Mouse (Mus musculus): ENCODE measurements at regions not wholly inside any gene's neighbourhood (a gene's known extent, or its start where the extent isn't known, plus 50 kb on each side); places are given as distances from the start of the nearest gene placed in this dataset.

DNA sequence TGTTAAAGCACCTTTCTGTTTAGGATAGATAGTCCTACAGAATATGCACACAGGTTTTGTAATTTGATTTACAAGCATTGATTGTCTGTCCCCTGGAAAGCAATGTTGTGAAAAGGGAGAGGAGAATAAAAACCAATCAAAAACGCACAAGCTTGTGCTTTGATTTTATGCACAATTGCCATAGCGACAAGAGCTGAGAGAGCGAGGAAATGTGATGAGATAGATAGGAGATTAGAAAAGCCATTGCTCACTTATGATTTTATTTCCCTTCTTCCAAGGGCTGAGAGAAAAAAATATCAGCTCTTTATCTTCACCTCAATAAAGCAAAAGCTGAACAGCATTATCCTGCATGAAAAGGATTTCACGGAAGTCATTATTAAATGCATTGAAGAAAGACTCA, 133.0 kb upstream of the Nrxn1 start:
- no peak for DNase-seq (ENCODE audit: low spot score)

DNA sequence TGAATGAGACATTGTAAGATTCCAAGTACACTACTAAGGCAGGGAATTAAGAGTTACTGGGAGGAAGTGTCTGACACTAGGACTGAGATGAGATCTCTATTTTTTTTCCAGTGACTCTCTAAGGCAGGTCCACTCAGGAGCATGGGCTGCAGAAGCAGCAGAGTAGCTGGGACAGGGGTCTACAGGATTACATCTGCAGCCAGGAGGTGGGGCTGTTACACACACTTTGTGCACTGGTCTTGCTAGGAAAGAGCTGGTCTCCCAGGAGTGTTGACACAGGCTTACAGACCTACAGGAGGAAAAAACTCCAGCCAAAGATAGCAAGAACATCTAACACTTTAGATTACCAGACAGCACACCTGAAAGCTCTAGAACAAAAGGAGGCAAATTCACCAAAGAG, 123.6 kb upstream of the Nrxn1 start:
- DNase-seq (ENCODE audit: low spot score): no peak

DNA sequence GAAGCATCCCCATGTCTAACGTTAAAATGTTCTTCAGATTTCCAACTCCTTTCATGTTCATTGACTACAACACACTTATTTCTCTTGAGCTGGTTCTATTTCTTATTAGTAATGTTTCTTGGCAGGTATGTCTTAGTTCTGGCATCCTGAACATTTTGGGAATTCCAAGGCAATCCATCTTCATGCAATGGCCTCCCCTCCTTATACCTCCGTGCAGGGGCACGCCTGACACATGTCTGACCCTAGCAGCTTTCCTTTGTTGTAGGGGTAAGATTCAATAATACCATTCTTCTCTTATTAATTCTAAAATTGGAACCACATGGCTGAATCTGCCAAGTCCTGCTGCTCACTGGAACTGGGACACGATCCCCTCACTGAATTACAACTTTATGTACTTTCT, 89.7 kb upstream of the Nrxn1 start:
- DNase-seq (ENCODE audit: low spot score): no peak

DNA sequence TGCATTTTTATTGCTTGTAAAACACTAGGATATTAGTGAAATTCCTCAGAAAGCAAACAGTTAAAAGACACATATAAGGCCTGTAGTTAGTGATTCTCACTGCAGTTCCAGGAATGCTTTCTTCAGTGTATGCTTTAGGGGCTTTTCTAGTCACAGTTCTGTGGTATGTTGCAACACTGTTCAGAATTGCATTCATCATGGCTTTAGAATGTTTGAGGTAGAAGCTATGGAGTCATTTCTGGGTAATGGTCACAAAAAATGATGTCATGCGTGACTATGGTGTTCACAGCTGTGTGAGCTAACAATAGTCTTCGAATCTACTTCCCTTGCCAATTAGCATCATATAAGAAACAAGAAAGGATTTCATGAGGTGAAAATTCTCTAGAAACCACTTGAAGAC, 69.0 kb upstream of the Nrxn1 start:
- DNase-seq (ENCODE audit: low spot score): no peak
